Mouse (Mus musculus) heart, embryonic 11.5 days (tissue): ENCODE data around the gene Gm20458. TPM values are rescaled to one million over a fixed set of nuclear protein-coding genes. Genes with fewer than 3 reads are reported as not detected.

ENCODE experiments used
- ATAC-seq: fragments of 200-750 bp; cut with Nextera tagmentation; replicated peaks from 2 replicates; pipeline ENCODE4 v1.8.0; 2017; ENCODE audit warnings: moderate library complexity; ENCODE audit not compliant: insufficient number of reproducible peaks, low FRiP score, low TSS enrichment
- H3K27ac ChIP-seq: fragments of 300-500 bp; sonication (generic); 2 replicates; pipeline ENCODE4 v1.5.1; 2014; ENCODE audit warnings: mild to moderate bottlenecking, low read depth, low read length
- H3K27me3 ChIP-seq: fragments of 300-500 bp; sonication (generic); 2 replicates; pipeline ENCODE4 v1.6.1; 2014; ENCODE audit warnings: mild to moderate bottlenecking, low read length, mixed read lengths; ENCODE audit not compliant: control insufficient read depth, insufficient read depth
- H3K36me3 ChIP-seq: fragments of 300-500 bp; sonication (generic); 2 replicates; pipeline ENCODE4 v1.6.1; 2014; ENCODE audit warnings: mild to moderate bottlenecking, low read length, moderate library complexity, mixed read lengths; ENCODE audit not compliant: control insufficient read depth, insufficient read depth
- H3K4me1 ChIP-seq: fragments of 300-500 bp; sonication (generic); 2 replicates; pipeline ENCODE4 v1.6.1; 2014; ENCODE audit warnings: low read length; ENCODE audit not compliant: control insufficient read depth, insufficient read depth
- H3K4me2 ChIP-seq: fragments of 300-500 bp; sonication (generic); 2 replicates; pipeline ENCODE4 v1.6.1; 2014; ENCODE audit warnings: mild to moderate bottlenecking, moderate library complexity
- H3K4me3 ChIP-seq: fragments of 300-500 bp; sonication (generic); 2 replicates; pipeline ENCODE4 v1.5.1; 2014; ENCODE audit warnings: low read depth, low read length
- H3K9ac ChIP-seq: fragments of 300-500 bp; sonication (generic); 2 replicates; pipeline ENCODE4 v1.6.1; 2014; ENCODE audit warnings: mild to moderate bottlenecking, low read depth, low read length, moderate library complexity
- H3K9me3 ChIP-seq: fragments of 300-500 bp; sonication (generic); replicated peaks from 2 replicates; pipeline ENCODE4 v1.6.1; 2016; ENCODE audit warnings: low read length; ENCODE audit not compliant: control insufficient read depth
- WGBS: fragments of 180-500 bp; shearing (Covaris S2); extraction: QIAGEN DNeasy Blood & Tissue Kit; methylation state at CpG from one replicate; pipeline ENCODE4 v1.1.7; 2014; ENCODE audit not compliant: insufficient replicate concordance; 5-methylcytosine and 5-hydroxymethylcytosine counted together
- polyA plus RNA-seq: library from polyadenylated mRNA; unstranded; fragments of >200 nt; fragmentation: Nextera tagmentation; extraction: Ambion mirVana; gene quantifications from 2 replicates; pipeline ENCODE4 v1.2.1, GENCODE M21; 2014

Gm20458 gene
- polyA plus RNA-seq, 1 experiment from 2014 or later, result 8.4 TPM

DNA sequence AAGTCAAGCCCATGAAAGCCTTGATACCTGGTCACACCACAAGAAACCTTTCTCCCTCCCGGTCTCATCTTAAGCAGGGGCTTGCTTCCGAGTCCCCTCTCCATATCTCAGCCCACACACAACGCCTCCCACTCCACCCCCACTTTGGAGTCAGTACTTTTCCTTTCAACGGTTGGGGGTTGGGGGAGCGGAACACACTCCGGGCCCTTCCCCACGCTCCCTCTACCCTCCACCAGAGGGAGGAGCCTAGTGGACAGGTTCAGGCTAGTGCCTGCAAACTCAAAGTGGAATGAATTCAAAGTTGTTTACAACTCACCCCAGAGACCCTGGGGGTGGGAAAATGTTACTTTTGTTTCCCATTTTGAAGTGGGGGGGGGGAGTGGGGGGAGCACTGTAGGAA, 30.1 kb upstream of the Gm20458 start:
- ATAC-seq, result peak; percentile 49; the same call in 1 of the 2 replicates
- Histone ChIP-seq H3K9ac (no peak overlapping the region), H3K27ac (0 out of 2 replicates have a peak overlapping the region, but pooled peaks have one; percentile 8), H3K4me1 (peaks cover 36% of the 10 kb centered on the region), H3K36me3 (peaks cover 10% of the 10 kb centered on the region), H3K27me3 (no peaks in the 10 kb centered on the region), H3K4me3 (no peak overlapping the region), H3K9me3 (no peaks in the 10 kb centered on the region), H3K4me2 (peak overlapping the region; percentile 35)
- WGBS, result 9% methylated on average over 7 of the region's 7 CpGs

DNA sequence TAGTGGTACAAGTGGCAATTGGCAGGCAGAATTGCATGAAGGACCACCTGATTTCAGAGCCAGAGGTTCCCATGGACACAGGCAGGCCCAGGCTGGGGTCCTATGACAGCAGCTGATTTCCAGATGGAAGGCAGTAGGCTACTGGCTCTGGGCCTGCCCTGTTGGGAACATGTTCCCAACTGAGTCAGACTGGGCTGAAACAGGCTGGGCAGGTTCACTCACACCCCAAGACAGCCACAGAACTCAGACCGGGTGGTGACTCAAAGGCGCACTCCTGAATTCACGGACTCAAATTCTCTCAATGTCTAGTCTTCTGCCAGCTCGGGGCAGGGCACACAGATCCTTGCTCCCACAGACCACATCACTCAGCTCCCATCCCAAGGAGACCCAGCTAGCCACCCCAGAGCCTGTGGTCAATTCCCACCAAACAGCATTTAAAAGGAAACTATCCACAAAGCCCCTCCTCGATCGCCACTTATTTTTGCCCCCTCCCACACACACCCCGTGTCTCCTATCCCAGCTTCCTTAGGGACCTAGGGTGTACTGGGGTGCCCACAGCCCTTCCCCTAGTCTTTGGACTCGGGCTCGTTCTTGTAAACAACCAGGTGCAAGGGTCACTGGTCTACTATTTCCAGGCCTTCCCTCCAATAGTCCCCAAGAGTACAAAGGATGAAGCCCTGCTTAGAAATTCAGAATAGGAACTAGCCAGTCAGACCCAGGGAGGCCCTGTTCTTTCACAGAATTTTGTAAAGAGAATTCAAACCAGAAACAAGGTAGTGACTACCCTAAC, 28.9 kb upstream of the Gm20458 start:
- no peak overlapping the region for H3K4me3 ChIP-seq
- ATAC-seq, result no peak
- H3K27me3 ChIP-seq, result no peaks in the 10 kb centered on the region
- H3K36me3 ChIP-seq, result peaks cover 9% of the 10 kb centered on the region
- no peak overlapping the region; the same call in 1 of the 2 replicates for H3K4me2 ChIP-seq
- WGBS, result 66% methylated on average over 9 of the region's 9 CpGs
- no peaks in the 10 kb centered on the region for H3K9me3 ChIP-seq
- H3K27ac ChIP-seq, result peak overlapping the region; percentile 30; the same call in 1 of the 2 replicates
- peaks cover 48% of the 10 kb centered on the region for H3K4me1 ChIP-seq
- no peak overlapping the region for H3K9ac ChIP-seq

DNA sequence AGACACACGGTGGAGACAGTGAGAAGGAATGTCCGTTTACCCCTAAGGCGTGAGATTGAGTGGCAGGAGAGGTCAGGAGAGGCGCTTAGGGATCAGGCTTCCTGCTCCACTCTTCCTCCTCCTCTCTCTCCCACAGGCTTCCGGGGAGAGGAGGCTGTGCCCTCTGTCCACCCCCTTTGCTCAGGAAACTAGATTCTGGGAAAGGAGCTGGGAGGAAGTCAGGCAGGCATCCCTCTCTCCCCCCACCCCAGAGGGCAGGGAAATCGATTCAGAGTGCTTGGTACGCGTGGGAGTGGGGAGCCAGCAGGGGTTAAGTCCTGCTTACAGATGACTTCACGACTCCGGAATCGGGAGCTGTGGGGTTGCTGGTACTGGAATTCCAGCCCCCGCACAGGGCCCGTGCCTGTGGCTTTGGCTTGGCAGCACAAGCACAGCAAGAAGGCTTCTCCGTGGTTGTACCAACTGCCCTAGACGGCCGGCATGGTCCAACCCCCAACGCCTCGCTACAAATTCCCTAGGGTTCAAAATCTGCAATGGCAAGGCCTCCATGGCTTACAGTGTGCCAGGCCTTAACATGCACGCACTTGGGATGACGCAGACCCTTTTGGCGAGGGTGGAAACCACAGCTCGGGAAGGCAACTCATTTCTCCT, 28.1 kb upstream of the Gm20458 start:
- WGBS, result 21% methylated on average over 22 of the region's 22 CpGs
- peaks cover 55% of the 10 kb centered on the region for H3K4me1 ChIP-seq
- no peak overlapping the region for H3K4me3 ChIP-seq
- H3K36me3 ChIP-seq, result peaks cover 8% of the 10 kb centered on the region
- H3K9ac ChIP-seq, result peak overlapping the region; percentile 34; the same call in 1 of the 2 replicates
- H3K4me2 ChIP-seq, result peak overlapping the region; percentile 2
- H3K27me3 ChIP-seq, result no peaks in the 10 kb centered on the region
- H3K9me3 ChIP-seq, result no peaks in the 10 kb centered on the region
- ATAC-seq, result no peak
- H3K27ac ChIP-seq, result peak overlapping the region; percentile 30

DNA sequence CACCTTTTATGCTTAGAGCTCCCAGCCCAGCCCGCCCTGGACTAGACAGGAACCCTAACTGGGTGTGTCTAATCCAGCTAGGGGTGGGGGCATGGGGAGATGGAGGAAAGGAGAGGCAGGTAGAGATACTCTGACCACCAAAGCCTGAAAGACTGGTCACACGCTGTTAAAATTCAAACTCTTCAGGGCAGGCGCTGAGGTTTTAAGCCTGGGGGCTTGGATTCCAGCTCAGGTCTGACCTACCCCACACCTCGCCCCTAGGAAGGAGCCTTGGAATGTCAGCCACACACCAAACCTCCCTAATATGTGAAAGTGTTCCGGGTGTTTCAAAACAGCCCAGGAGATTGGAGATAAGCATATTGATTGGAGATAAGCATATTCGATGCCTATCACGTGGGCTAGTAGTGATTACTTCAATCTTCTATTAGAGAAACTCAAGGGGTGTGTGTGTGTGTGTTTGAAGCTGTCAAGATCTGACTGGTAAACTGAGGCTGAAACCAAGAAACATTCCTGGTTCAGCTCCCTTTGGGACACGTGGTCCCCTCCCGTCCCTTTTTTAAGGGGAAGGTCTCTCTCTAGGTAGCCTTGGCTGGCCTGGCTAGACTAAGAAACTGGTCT, 27.4 kb upstream of the Gm20458 start:
- Histone ChIP-seq H3K27me3 (no peaks in the 10 kb centered on the region), H3K4me2 (peak overlapping the region; percentile 2), H3K36me3 (peaks cover 8% of the 10 kb centered on the region), H3K9ac (peak overlapping the region; percentile 34; the same call in 1 of the 2 replicates), H3K27ac (peak overlapping the region; percentile 30), H3K9me3 (no peaks in the 10 kb centered on the region), H3K4me3 (no peak overlapping the region), H3K4me1 (peaks cover 58% of the 10 kb centered on the region)
- no peak for ATAC-seq
- WGBS, result 67% methylated on average over 9 of the region's 9 CpGs

DNA sequence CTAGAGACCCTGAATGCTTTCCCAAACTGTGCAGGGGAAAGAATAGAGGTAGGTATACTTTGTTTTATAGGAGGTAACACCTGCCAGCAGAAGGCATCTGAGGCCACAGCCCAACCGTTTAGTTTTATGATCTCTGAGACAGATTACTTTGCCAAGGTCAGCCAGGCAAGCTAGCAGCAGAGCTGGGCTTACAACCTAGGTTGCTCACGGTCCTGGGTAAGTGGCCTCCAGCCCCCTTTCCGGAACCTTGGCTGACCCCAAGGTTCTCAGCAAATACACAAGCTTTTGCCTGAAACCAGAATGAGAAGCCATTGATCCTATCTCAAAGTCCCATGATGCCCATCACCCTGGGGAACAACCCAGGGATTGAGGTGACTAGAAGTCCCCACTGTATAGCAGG, 26.1 kb upstream of the Gm20458 start:
- Histone ChIP-seq H3K4me1 (peaks cover 66% of the 10 kb centered on the region), H3K4me2 (no peak overlapping the region), H3K27ac (no peak overlapping the region), H3K27me3 (no peaks in the 10 kb centered on the region), H3K4me3 (no peak overlapping the region), H3K9ac (no peak overlapping the region), H3K36me3 (peaks cover 2% of the 10 kb centered on the region; the same call in 1 of the 2 replicates), H3K9me3 (no peaks in the 10 kb centered on the region)
- 75% methylated on average over 3 of the region's 3 CpGs for WGBS
- no peak for ATAC-seq

DNA sequence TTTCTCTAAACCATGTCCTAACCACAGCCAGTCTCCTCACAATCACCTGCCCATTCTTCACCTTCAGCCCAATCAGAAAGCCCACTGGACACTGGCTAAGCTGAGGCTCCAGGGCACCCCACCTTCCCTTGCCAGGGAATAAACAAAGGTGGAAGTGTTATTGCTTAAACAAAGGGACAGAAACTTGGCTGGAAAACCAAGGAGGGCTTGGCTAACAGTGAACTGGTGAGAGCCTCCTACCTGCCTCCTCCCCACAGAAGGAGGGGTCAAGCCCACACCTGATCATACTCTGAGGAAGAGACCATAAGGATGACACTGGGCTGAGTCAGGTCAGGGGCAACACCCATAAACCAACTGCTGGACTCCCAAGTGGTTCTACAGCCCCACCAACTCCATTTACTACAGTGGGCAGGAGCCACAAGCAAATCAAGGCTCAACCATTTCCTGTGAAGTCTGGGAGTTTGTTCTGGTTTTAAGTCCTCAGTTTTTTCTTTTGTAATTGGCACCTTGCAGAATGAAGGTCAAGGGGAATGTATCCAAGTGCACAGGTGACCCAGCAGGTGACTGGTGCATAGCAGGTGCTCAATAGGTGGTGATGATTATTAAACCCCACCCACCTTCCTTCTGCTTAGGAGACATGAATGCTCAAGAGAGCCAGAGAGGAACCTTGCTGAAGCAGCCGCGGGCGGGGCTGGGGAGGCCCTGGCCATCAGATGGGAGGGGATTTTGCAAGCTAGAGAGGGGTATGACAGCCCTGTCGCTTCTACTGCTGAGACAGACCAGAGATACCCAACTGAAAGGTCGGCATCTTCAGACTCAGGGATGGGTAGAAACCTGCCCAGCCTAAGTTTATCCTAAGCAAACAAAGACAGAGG, 25.3 kb upstream of the Gm20458 start:
- WGBS, result 30% methylated on average over 5 of the region's 5 CpGs
- no peaks in the 10 kb centered on the region for H3K36me3 ChIP-seq
- H3K27me3 ChIP-seq, result no peaks in the 10 kb centered on the region
- no peak for ATAC-seq
- H3K9ac ChIP-seq, result no peak overlapping the region
- H3K9me3 ChIP-seq, result no peaks in the 10 kb centered on the region
- no peak overlapping the region for H3K4me3 ChIP-seq
- H3K27ac ChIP-seq, result no peak overlapping the region
- peaks cover 62% of the 10 kb centered on the region for H3K4me1 ChIP-seq
- H3K4me2 ChIP-seq, result peak overlapping the region; percentile 14; the same call in 1 of the 2 replicates

DNA sequence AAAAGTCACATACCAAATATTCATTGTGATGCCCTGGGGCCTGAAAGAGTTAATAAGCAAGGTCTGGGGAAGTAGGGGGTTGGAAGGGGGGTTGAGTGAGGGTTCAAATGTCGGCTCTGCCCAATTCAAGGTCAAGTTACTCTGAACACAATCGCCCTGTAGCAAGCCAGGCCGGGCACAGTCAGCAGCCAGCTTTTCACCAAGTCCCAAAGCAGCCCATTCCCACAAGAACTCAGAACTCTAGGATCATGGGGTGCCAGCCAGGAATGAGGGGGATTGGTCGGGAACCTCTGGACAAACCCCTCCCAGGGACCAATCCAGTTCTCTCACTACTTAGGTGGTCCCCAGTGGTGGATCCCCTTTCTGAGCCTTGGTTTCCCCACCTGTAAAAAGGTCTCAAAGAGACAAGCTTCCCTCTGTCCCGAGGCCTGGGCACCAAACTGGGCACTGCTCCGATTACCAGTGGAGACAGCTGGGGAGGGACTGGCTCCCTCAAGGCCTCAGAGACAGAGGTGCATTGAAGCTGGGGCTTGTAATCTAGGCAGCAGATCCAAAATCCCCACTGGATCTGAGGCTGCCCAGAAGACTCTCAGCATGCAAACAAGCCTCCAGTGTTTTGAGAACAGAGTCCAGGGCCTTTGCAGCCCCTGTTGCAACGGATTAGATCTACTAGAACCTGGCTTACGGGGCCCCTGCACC, 24.4 kb upstream of the Gm20458 start:
- Histone ChIP-seq H3K9ac (peak overlapping the region; percentile 46), H3K4me2 (peak overlapping the region; percentile 27), H3K27ac (peak overlapping the region; percentile 35; the same call in 1 of the 2 replicates), H3K27me3 (no peaks in the 10 kb centered on the region), H3K9me3 (no peaks in the 10 kb centered on the region), H3K36me3 (no peaks in the 10 kb centered on the region), H3K4me3 (no peak overlapping the region), H3K4me1 (peaks cover 58% of the 10 kb centered on the region)
- no peak for ATAC-seq
- WGBS, result 25% methylated on average over 8 of the region's 8 CpGs
